Mouse (Mus musculus) heart, postnatal 14 days (tissue): ENCODE results near the gene Lmo4. TPM values are rescaled to one million over a fixed set of nuclear protein-coding genes. Genes with fewer than 3 reads are reported as not detected.

ENCODE experiments used
- DNase-seq, 2 experiments: peaks; one replicate each; pipeline ENCODE4 v3.0.0; 2021 to 2022
- intact Hi-C: fragments of 180-260 bp; cut with DNase I; formaldehyde crosslinking; loops from one replicate; pipeline ENCODE4 v1.15.1; 2025
- long read RNA-seq, 2 experiments: library from polyadenylated mRNA; stranded (forward); transcript quantifications; one replicate each; pipeline ENCODE4 v2.0.0; 2021
- total RNA-seq, 2 experiments: library from RNA; stranded (reverse); gene quantifications; 2 replicates each; pipeline ENCODE4 v1.2.3; 2021

The Lmo4 gene
- 10 to 100 TPM; 33.2 to 34.5 TPM for total RNA-seq
- long read RNA-seq, experiment 1, transcript Lmo4-201 (5 exons, 1,669 nt), result major isoform, 6 of 10 reads
- long read RNA-seq, experiment 1, partial matches to known transcripts, result 0 of 10 reads
- long read RNA-seq, experiment 1, other reads (novel, unspliced or antisense), result 2 of 10 reads
- long read RNA-seq, experiment 2, partial matches to known transcripts, result 0 of 9 reads
- long read RNA-seq, experiment 2, other reads (novel, unspliced or antisense), result 2 of 9 reads

DNA sequence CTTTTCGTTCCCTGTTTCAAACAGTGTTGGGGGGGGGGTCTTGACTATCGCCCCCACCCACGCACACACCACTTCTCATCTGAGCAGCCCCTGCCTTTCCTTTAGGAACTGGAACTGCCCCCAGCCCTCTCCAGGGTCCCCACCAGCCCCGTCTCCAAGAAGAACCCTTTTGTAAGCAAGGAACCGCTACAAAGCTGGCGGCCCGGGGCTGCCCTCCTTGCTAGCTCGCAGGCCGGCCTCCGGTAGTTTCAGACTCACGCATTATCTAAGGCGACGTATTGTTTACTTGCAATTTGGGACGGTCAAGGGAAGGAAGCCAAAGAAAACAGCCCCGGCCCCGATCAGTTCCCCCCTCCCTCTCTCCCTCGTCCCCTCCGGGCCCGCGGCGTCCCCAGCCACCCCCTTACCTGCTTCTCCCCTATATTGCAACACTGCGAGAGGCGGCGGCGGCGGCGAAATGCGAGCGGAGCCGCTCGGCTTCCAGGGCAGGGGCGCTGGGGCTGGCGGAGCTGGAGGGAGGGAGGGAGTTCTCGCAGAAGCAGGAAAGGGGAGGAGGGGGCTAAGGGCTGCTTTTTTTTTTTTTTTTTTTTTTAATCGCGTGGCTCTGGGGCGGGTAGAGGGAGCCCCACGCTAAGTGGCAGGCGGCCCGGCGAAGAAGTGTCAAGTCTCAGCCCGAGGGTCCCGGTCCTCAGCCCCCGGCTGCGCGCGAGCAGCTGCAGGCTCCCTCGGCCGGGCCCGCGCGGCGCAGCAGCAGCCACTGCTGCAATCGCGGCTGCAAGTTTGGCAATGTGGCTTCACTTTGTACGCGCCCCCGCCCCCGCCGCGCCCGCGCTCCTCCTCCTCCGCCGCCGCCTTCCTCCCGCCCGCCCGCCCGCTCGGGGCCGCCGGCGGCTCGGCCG lies at the start of gene Lmo4:
Gene Lmo4 (minus strand): TSS at position 808 of the 899 bp plus-strand sequence.
- DNase-seq, result peak; percentile 90 to 92
- intact Hi-C loops, result loop anchor here (5.0 to 10.0 kb wide), 3 partner anchors 178 to 510 kb away; no protein-coding TSS in a partner anchor

DNA sequence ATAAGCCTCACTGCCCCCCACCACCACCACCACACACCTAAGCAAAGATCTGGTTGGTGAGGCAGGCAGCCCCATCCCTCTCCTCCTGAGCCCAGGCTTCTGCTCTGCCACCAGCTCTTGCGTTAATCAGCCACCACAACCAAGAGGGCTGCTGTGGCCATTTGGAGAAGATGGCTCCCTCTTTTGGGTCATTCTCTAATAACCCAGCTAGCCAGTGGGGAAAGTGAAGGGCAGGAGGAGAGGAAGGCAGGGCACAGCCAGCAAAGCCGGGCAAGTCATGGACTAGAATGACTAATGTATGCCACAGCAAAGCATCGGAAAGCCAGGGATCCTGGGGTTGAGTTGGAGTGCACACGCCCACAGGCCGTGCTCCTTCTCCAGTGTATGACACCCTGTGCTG lies 49.3 kb upstream of the Lmo4 start:
- intact Hi-C loops, result no loop called here
- no peak for DNase-seq

DNA sequence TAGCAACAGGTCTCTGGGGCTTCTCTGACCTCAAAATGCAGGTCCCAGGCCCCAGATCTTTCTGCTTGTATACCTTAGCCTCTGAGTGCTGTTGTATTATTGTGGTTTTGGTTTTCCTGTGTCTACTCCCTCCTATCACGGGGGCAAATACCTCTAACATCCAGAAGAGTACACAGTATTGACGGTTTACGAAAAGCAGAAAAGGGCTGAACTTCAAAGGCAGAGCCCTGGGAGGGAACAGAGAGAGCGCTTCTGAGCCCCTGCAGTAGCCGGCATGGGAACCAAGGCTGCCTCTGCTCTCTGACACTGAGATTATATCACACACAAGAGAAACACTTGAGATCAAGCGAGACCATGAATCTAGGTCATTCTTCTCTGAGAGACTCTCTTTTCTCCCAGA lies 48.0 kb upstream of the Lmo4 start:
- no peak for DNase-seq
- intact Hi-C loops, result no loop called here

DNA sequence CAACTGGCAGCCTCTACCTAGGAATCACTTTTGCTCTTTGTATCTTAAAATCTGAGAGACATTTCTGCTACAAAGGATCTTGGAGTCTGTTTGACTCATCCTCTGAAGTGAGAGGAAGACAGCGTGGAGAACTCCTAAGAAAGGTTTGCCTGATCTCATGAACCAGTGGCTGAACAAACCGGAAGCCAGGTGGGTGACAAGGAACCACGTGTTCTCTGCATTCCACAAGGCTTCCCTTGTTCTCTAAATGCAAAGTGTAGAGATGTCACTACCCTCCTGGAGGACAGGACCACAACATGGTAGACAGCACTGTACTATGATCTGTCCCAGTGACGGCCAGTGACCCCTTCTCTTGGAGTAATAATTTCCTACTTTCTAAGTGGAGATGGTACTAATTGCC lies 47.1 kb upstream of the Lmo4 start:
- intact Hi-C loops, result no loop called here
- no peak for DNase-seq

DNA sequence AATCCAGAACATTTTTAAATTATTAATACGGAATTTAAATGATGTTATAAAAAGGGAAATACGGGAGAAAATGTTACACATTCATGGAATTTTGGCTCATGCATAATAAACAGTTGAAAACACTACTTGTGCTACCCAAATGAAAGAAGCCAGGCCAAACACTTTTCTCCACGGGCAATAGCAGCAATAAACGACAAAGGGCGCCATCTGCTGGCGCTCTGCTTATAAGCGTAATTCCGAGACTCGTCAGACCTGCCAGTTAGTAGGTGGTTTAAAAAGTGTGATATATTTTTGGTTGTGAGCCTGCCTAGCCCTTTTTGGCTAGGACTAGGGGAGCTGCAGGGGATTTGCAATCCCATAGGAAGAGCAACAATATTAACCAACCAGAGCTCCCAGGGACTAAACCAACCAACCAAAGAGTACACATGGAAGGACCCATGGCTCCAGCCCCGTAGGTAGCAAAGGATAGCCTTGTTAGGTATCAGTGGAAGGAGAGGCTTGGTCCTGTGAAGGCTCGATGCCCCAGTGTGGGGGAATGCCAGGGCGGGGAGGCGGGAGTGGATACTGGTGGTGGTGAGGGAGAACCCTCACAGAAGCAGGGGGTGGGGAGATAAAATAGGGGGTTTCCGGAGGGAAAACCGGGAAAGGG lies 37.1 kb upstream of the Lmo4 start:
- peak; percentile 74 to 84 for DNase-seq
- intact Hi-C loops, result loop anchor here (10.0 kb wide), 2 partner anchors 143 to 737 kb away; no protein-coding TSS in a partner anchor

DNA sequence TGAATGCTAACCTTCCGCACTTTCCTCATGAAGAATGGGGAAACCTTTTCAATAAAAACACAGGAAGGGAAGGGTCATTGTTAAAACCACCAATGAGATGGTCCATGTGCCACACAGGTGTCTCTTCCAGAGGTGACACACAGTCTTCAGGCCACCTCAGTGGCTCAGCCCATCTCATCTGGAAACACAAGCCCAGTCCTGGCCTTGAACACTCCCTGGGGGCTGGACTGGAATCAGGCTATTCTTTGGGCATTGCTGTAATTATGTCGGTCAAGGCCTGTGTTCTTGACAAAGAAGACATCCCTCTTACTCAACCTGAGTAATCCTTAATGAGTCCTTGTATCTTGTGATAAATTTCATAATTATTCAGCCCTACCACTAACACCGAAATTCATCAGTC lies 36.1 kb upstream of the Lmo4 start:
- intact Hi-C loops, result loop anchor here (10.0 kb wide), 2 partner anchors 144 to 736 kb away; no protein-coding TSS in a partner anchor
- DNase-seq, result no peak

DNA sequence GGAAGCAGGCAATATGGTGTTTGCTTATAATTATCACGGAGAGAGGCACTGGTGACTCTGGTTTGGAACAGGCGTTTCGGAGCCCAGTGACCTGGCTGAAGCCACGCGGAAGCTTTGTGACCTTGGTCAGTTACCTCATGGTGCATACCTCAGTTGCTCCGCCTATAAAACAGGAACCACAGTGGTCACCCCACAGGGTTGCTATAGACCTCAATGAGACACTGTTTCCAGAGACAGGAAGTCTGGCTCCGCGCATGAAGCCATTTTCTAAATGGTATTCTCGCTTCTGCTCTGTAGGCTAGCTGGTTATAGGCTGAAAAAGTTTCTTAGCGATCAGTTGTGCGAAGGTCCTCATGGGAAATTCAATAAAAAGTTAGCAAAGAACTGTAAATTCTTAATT lies 33.5 kb upstream of the Lmo4 start:
- no peak for DNase-seq
- intact Hi-C loops, result no loop called here

DNA sequence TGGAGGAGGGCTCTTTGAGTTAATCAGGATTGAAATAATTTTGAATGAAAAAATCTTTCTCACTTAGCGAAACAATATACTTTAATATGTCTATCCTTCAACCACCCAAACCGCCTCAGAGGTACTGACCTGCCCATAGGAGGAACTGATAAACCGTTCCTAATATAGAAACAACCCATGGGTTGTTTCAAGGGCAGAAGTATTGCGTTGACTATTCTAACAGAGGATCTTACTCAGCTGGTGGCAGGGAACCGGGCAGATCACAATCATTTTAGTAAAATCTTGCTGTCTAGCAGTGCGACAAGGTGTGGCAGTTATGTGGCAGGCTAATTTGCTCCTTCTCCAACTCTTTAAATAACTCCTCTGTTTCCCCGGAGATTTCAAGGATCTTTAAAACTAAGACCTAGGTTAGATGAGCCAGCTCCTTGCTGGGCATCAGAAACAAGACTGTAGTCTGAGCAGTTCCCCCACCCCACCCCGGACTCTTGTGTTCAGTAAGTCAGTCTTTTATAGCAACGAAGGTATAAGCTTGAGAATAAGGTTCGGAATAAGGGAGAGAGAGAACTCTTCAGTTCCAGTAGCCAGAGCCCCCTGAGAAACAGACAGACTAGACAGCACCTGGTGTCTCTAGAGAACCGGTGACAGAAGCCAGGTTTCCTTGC lies 27.5 kb upstream of the Lmo4 start:
- intact Hi-C loops, result no loop called here
- DNase-seq, result no peak

DNA sequence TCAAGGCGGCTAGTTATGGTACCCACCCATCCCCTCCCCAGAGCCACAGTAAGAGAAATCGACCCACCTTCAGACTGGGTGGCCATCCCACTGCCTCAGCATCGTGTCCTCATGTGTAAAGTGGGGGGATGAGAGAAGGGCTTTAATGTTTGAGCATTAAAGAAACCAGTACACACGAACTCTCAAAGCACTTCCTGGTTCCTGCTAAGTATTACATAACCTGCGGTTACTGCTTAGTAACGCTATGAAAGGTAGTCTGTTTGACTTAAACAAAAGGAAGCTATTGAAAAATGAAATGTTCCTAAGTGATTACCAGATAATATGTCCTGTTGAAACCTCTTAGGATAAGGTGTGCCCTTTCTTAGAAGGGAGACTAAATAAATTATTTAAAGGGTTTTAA lies 26.9 kb upstream of the Lmo4 start:
- intact Hi-C loops, result no loop called here
- DNase-seq, result no peak

DNA sequence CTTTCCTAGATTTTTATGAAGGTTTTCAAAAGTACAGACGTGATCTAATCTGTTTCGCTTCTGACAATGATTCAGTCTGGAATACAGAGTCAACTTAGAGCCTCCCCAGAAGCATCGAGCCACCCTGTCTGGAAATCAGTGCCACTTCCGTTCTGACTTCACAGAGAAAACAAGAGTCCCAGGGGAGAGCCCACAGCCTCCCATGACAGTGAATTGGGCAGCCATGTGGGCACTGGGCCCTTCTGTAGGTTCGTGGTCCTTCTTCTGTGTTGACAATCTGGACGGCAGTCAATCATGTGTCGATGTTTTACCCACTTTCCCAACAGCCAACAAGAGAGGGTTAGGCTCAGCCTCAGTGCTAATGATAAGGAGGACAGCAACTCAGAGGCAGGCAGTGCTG lies 26.4 kb upstream of the Lmo4 start:
- intact Hi-C loops, result no loop called here
- DNase-seq, result no peak

DNA sequence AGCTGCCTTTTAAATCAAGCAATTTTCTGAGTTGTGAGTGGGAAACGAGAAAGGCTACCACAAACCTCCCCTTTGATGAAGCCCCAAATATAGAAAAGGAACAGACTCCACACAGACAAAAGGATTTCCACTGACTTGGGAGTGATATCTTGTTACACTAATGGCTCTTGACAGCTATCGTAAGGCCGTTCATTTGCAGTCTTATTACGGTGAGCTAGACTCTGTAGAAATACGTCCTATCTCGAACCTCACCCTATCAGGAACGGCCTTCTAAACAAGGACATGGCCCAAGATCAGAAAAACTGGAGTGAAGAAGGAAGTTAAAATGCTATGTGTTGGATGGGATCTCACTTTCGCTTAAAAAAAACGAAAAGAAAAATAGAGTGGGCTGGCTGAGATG lies 25.0 kb upstream of the Lmo4 start:
- DNase-seq, result no peak
- intact Hi-C loops, result no loop called here

DNA sequence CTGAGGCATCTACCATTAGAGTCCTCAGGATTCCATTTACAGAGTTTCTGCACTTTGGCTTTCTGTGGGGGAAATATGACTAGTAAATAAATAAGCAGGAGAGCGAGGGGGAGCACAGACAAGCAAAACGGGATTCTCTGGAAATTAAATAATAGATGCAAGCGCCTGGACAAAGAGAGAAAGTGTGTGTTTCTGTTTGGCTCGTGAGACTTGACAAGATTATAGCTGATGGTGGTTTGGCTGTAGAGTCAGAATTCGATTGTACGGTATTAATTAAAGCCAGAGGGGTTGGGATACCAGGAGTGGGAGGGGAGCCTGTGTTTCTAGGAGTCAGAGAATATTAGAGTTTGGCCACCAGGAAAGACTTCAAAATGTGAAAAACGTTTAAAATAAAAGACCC lies 24.3 kb upstream of the Lmo4 start:
- intact Hi-C loops, result no loop called here
- DNase-seq, result no peak

DNA sequence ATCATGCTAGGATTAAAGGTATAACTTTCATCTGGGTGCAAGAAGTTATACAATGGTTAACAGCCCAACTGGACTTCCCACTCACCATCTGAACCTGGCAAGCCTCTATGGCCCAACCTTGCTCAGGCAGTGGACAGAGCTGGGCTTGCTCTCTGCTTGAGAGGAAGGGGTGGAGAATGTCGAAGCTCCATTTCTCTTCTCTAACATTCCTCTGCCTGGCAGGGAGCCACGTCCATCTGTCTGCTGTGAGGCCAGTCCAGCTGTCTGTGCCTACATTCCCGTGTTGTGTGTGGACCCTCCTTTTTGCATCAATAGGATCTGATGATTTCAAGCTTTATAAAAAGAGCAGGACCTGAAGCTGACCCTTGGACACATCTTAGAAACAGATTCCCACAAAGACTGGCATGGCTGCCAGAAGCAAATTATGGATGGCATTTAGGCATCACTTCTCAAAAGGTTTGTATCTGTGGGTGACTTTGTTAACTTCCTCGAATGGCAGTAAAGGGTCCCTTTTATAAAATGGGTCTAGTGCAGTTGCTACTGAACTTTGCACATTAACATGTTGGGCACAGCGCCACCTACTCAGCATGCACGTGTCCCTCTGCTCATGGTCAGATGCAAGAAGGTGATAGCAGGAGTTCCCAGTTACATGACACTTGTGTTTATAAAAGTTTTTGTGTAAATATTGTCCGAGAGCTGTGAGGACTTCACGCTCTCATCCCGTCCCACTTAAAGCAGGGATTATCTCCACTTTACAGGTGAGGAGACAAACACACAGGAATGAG lies 20.6 kb upstream of the Lmo4 start:
- intact Hi-C loops, result no loop called here
- no peak for DNase-seq

DNA sequence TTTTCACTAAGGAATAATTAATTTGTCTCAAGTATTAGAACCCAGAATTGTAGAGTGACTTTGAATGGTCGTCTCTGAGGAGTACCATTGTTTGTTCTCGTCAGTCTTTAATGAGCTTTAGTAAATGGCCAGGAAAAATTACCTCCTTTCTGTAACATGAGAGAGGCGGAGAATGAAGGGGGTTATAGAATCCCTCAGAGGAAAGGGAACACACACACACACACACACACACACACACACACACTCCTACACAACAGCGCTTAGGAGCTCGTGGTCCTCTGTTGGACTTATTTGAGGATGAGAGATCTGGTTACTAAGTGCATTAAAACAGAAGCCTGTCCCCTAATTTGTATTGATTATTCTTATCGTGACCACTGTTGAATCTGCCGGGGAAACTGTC lies 19.6 kb upstream of the Lmo4 start:
- intact Hi-C loops, result no loop called here
- DNase-seq, result no peak

DNA sequence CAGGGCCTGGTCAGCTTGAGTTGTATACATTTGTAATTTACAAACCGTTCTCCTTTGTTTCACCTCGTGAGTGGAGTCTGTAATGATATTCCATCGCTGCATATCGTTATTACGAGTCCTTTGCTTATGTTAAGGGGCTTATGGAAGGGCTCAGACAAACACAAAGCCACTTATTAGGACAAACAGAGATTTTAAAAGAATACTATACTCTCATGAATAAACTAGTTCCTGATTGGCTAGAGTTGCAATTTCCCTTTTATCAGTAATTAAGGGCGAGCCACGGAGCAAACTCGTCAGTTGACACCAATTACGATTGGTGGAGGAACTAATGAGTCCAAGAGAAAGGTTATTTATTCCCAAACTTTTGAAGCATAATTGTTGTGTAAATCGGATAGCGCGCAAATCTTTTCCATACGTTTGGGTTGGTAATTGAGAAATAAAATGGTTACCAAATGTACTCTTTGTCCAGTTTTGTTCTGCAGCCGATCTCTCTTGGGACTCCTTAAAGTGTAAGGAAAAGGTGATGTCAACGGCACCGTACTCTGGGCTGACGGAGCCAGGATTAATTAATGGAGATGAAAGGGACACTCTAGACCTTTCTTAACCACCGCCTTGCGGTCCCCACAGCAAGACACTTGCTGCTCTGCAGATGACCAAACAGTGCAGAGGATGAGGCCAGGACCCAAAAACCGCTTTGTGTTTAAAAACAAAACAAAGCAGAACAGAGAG lies 18.5 kb upstream of the Lmo4 start:
- DNase-seq, result no peak
- intact Hi-C loops, result no loop called here

DNA sequence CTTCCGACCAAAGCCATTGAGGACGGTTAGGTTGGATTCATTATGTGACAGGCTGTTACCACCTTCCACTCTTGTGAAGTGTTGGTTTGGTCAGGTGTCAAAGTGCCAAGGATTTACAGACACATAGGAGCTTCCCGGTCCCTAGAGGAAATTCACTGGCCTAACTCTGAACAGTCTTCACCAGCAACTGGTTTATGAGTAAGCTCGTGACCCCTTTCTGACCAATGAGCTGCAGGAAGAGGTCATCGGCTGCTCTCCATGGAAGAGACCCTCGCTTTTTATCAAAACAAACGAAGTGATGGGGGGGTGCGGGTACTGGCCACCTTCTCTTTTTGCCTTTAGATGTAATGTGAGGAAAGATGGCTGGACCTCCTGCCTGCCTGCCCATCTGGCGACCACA lies 17.4 kb upstream of the Lmo4 start:
- intact Hi-C loops, result no loop called here

DNA sequence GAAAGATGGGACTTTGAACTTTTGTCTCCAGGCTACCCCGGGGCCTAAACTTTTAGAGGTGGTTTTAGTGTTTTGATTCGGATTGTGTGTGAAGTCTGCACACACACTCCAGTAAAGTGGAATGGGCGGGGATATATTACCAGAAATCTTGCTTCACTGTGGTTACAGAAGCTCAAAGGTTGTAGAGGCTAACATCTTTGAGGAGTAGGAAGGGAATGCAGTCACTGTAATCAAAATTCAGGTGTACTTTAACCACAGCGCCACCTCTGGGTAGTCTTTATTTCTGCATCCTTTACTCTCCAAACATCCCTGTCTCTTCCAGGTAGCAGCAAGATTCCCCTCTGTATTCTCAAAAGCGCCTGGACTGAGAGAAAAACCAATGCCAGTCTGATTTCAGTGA lies 2.5 kb upstream of the Lmo4 start:
- intact Hi-C loops, result loop anchor here (1.0 to 10.0 kb wide), 3 partner anchors 190 to 608 kb away; no protein-coding TSS in a partner anchor
- peak; percentile 62 to 76 for DNase-seq

More for the DNA sequence above, 17.4 kb upstream of the Lmo4 start:
- no peak for DNase-seq

DNA sequence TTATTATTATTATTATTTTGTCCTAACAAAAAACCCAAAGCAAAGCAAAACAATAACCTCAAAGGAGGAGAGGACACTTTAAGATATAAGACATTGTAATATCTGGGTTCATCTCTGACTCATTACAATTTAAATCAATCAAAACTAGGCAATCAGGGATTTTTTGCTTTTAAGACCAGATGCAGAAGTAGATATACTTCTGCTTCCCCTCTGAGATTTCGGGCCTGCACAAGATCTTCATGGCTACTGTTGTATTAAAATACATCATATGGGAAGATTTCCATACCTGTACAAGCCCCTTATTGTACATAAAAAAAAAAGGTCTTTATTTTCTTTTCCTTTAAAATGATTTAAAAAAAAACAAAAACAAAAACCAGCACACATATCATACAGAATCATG lies 1.9 kb upstream of the Lmo4 start:
- no peak for DNase-seq
- intact Hi-C loops, result loop anchor here (1.0 to 10.0 kb wide), 3 partner anchors 190 to 608 kb away; no protein-coding TSS in a partner anchor

DNA sequence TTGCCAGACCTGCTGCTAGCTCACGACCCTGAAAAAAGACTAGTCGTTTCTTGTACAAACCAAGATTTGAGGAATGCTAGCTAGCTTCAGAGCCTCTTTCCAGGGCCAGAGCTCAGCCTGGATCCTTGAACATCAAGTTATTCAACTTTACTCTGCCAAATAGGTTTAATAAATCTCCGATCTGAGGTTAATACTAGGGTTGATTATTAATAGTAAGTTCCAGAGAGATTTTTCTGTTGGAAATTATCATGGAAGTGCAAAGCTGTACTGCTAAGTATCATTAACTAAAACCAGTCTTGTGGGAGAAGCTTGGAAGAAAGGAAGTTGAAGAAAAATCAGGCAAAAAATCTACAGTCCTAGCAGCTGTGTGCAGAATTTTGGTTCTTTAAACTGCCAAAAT lies 1.2 kb upstream of the Lmo4 start:
- intact Hi-C loops, result loop anchor here (5.0 to 10.0 kb wide), 2 partner anchors 191 to 509 kb away; no protein-coding TSS in a partner anchor
- DNase-seq, result no peak
